Mouse (Mus musculus) frontal cortex, postnatal 14 days (tissue): ENCODE data around the gene Ehd2.
"Not testable (repeated sequence)": the region's sequence is repeated elsewhere in the genome, so short reads cannot be mapped to it uniquely, and the experiment has no call there.

Source experiments
- DNase-seq, 2 experiments: peaks; one replicate each; pipeline ENCODE4 v3.0.0; 2022; ENCODE audit warnings: low spot score in 2 of 2

Gene Ehd2

DNA sequence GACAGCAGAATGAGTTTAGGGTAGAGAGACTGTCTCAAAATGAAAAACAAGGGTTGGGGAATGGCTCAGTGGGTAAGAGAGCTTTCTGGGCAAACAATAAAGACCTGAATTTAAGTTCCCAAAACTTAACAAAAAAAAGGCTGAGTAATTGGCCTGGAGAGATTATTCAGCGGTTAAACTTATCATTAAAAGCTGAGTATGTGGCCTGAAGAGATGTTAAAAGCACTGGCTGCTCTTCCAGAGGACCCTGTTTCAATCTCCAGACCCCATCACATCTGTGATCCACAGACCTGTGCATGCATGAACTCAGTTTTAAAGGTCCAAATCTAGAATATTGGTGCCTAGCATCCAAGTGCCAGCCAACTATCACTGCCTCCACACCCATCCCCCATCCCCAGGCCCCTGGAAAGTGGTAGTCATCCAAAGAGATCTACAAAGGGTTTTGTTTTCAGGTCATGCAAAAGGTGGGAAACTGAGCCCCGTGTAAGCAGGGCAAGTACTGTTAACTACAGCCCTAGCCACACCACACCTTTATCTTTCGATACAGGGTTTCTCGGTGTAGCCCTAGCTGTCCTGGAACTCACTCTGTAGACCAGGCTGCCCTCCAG is 19.6 kb downstream of the Ehd2 start:
- DNase-seq, result no peak

DNA sequence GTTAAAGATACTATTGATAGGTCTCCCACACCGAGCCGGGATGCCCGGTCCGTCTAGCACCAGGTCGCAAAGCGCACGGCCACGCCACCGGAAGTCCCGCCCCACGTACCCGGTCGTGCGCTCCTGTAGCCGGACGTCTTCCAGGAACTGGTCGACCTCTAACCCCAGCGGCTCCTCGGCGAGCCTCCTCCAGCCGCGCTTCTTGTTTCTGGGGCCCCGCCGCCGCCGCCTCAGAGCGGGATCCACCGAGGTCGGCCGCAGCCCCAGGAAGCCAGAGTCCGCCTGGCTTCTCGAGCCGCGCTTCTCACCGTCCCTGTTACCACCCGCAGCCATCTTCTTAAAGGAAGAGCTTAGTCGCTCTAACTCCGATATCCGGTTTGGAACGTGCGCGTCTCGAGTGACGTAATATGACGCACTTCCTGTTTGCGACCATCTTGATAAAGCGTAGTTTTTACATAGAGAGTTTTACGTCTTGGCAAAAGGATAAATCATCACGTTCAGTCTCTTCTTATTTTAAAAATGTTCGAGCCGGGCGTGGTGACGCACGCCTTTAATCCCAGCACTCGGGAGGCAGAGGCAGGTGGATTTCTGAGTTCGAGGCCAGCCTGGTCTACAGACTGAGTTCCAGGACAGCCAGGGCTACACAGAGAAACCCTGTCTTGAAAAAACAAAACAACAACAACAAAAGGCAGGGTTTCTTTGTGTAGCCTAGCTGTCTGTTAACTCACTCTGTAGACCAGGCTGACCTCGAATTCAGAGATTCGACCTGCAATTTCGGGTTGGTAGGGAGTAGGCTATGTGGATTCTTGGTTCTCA is 21.4 kb downstream of the Ehd2 start, which contains the start of gene Nop53:
Nop53 (minus strand) TSS at position 354 of the 816 bp plus-strand sequence.
- peak; percentile 92 to 94 for DNase-seq

DNA sequence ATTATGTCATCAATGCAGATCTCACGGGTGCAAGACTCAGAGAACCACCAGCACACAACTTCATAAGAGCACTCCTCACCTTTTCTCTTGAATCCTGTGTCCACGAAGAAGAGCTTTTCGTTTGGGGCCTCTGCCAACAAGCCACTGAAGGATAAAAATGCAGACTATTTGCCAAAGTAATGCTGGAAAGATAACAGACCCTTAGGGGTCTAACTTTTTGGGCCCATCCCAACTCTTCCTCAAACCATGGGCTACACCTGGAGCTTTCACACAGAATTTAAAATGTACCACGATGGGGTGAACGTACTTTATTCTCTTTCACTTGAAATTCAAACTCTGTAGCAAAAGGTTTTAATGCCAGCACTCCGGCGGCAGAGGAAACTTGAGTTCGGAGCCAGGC is 22.2 kb downstream of the Ehd2 start:
- no peak for DNase-seq

DNA sequence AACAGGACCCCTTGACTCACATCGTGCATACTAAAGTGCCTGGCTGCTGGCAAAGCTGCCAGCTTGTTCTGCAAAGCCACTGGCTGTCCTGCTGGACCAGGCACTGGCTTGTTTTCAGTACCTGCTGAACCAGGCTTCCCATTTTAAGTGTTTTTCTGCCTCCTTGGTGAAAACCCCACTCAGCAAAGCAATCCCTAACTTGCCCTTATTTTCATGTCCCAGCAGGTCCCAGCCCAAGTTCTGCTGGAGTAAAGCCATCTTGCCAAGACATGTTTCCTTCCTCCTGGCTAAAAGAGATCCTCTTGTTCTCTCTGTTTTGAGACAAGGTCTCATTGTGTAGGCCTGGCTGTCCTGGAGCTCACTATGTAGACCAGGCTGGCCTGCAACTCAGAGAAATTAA is 23.1 kb downstream of the Ehd2 start:
- no peak for DNase-seq

DNA sequence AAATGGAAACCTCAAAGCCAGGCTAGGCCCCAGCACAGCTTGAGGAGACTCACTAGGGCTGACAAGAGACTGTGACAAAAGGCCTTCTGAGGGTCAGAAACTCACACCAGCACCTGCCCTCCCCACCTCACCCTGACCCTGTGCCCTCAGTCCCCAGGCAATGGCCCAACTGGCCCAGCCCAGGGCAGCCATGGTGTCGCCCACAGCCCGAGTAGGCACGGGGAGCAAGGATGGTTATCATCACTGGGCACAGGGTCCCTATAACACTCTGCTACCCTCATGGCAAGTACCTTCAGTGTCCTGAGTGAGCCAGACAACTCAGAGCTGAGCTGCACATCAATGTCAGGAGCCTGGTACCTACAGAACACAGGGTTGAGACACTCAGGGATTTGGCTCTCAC is 28.7 kb downstream of the Ehd2 start:
- DNase-seq, result no peak

DNA sequence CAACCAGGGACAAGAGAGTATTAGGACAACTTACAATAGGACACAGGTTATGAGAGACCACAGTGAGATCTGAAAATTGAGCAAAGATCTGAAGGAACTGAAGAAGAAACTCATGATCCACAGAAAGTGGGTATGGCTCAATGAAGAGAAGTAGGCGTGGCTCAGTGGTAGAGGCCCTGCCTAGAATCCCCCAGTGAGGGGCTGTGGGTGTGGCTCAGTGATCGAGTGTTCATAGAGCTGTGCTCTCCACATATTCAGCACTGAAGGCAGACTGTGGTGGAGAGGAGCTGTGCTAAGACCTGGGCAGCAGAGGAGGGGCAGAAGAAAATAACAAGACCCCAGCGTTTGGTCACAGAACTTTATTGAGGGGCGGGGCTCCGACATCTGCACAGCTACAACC is 29.9 kb downstream of the Ehd2 start:
- DNase-seq, result no peak

DNA sequence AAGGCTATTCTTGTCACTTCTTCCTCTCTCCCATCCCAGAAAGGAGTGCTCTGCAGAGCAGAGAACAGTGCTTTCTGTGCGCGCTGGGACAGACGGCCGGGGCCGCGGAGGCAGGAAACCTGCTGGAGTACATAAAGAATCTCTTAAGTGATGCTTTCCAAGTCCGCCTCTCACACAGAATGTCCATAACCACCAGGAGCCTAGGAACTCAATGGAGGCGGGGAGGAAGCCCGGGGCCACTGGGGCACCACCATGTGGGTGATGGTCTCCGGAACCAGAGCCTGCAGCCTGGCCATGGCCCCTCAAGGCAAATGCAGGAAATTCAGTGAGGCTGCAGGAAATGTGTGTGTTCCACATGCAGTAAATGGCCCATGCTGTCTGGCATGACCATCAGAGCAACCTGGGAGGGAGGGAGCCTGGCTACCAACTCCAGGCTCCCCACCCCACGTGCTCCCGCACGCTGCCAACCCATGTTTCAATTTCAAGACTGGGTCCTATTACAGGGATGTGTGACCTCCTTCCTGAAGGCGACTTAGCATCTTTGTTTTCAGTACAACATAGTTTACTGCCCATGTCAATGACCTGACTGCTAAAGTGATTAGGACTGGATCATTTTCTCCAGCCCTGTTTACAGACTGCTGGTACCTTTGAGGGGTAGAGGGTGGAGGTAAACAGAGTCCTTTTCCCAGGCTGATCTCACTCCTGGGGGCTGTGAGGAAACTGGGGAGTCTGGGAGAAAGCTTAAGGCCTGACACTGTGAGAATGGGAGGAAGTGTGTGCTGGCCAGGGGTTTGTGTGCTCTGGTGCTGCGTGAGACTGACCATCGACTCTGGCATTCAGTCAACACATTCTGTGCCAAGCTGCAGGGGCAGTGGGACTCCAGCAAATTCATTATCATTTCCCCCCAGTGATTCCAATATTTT is 33.7 kb downstream of the Ehd2 start:
- peak in 1 of 2 experiments; percentile 37 for DNase-seq

DNA sequence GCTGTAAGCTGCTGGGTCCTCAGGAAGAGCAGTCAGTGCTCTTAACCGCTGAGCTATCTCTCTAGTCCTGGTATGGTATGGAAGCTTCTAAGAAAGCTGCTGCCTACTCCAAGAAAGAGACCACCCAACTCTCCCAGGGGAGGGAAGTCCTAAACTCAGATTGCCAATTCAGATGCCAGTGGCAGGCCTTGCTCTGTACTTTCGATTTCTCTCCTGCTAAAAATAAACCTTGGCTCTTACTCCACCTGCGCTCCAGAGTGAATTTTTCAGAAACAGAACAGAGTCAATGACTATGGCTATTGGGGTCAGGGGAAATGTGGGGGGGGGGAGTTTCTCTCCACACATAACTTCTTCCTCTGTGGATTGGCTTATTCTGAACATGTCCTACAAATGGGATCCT is 35.7 kb downstream of the Ehd2 start:
- DNase-seq, result no peak

DNA sequence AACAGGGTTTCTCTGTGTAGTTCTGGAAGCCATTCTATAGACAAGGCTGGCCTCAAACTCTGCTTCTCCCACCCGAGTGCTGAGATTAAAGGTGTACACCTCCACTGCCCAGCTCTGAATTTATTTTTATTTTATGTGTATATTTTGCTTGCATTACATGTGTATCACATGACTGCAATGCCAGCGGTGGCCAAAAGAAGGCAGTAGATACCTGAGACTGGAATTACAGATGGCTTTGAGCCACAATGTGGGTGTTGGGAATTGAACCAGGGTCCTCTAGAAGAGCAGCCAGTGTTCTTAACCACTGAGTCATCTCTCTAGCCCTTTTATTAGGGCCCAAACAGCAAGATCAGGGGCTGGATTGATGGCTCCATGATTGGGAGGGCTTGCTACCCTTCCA is 36.8 kb downstream of the Ehd2 start:
- no peak for DNase-seq

DNA sequence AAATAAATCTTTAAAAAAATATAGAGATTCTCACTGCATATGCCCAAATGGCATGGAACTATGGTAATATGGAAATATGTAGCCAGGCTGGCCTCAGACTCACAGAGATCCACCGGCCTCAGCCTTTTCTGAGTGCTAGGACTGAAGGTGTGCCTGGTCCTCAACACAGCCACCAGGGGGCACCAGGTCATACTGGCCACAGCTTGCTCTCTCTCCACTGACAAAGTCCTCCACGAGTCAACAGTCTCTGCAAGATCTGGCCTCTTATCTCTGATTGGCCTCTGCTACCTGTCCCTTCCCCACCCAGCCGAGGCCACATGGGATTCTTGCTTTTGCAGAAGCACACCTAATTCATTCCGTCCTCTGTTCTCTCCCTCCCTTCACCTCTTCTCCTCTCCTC is 37.5 kb downstream of the Ehd2 start:
- DNase-seq, result no peak

DNA sequence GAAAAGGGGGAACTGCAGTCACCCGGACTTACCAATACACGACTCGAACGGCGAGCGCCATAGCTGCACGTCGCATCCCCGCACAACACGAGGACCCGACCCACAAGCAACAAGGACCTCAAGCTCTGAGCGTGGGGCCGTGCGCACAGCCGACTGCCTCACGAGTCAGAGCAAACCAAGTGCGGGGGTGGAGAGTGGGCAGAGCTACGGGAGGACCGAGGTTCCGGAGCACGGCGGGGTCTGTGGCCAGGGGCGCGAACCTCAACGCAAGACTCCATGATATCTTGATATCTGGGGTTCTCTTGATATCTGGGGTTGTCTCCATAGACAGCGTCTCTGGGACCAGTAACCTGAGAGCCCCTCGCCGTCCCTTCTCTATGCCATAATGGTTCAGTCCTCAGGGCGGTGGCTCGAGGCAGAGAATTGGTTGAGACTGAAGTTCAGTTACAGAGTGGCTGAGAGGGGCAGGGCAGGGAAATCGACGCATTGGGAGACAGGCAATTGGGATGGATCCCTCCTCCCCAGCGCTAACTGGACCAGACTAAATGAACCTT is 45.1 kb downstream of the Ehd2 start, which contains the start of gene Selenow:
Selenow (minus strand) TSS at position 183 of the 554 bp plus-strand sequence.
- DNase-seq, result peak; percentile 87 to 89

DNA sequence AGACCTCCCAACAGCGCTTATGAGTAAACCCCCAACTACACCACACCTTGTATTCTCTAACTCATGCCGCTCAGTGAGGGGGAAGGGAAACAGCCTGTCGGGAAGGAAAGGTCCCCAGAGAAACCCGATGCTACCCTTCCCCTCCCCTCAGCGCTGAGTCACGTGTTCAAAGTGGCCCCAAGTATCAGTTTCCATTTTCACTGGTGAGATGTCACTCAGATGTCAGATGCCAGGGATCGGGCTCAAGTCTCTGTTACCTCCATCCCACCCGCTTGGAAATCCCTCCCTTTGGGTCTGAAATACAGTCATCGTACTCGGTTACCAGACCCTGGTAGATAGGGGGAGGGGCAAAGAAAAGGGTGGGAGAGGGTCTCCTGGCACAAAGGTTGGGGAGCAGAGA is 45.6 kb downstream of the Ehd2 start:
- no peak for DNase-seq

DNA sequence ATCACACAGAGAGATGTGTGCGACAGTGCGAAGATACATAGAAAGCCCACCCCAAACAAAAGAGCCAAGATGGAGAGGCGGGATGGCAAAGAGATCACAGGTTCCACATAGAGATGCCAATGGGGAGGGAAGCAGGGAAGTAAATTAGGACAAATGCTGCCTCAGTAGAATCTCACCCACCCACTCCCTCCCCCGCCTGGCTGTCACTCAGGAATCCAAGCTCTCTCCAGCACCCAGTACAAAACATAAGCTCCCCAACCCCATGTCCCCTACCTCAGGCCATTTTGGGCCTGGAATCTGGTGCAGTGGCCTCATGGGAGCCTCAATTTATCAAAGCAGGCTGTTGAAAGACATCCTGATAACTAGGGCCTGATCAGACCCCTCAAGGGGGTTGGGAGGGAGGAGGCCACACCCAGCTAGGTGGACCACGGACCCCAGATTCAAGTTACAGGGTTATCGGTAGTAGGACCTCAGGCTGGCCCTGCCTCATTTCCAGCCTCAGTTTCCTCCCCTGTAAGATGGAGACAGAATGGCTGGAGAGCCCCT is 46.6 kb downstream of the Ehd2 start:
- no peak for DNase-seq

DNA sequence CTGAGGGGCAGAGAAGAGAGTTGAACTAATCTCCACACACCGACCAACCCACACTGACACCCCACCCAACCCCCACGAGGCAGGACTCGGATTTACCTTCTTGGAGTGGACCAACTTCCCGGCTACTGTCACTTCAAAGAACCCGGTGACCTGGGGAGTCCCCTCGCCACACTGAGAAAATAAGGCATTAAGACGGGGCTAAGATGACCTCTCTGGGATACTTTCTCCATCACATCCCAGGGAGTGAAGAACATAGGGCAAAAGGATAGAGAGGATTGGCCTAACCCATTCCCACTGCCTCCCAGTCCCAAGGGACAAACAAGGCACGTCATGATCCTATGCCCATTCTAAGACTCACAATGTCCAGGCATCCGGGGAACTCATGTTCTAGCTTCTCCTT is 47.4 kb downstream of the Ehd2 start:
- no peak for DNase-seq

DNA sequence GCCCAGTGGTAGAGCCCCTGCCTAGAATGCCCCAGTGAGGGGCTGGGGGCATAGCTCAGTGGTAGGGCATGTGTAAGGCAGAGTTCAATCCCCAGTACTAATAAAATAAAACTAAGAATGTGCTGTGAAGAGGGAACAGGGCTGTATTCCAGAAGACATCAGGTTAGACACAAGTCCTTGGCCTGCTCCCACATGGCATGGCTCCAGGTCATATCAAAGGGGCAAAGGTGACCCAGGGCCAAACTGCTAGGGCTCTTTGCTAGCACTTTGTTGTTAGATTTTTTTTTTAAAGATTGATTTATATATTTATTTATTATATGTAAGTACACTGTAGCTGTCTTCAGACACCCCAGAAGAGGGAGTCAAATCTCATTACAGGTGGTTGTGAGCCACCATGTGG is 49.0 kb downstream of the Ehd2 start:
- DNase-seq, result no peak

DNA sequence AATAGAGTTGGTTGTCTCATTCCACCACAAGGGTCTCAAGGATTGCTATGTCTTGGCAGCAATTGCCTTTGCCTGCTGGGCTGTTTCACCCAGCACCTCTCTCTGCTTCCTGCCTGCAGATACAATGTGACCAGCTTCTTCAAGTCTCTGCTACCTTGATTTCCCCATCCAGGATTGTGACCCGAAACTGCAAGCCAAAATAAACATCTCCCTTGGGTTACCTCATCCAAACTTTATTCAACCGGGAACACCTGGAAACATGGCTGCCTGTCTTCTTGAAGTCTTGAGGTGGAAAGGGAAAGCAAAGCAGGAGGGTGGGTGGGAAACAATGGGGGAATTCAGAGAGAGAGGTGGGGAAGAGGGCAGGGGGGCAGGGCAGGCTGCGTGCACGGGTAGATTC is 50.4 kb downstream of the Ehd2 start:
- no peak for DNase-seq

DNA sequence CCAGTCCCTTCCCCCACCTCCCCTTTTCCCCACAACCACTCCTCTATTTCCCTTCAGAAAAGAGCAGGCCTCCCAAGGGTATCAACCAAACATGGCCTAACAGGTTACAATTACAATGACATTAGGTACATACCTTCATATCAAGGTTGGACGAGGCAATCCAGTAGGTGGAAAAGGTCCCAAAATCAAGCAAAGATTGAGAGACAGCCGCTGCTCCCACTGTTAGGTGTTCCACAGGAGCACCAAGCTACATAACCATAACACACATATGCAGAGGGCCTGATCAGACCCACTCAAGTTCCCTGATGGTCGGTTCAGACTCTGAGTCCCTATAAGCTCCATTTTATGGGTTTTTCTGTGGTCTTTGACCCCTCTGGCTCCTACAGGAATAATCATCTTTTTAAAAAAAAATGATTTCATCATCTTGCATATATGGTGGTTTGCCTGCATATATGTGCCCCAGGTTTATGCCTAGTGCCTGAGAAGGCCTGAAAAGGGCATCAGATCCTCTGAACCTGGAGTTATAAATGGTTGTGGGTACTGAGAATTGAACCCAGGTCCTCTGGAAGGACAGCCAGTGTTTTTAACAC is 51.1 kb downstream of the Ehd2 start:
- DNase-seq, result no peak

DNA sequence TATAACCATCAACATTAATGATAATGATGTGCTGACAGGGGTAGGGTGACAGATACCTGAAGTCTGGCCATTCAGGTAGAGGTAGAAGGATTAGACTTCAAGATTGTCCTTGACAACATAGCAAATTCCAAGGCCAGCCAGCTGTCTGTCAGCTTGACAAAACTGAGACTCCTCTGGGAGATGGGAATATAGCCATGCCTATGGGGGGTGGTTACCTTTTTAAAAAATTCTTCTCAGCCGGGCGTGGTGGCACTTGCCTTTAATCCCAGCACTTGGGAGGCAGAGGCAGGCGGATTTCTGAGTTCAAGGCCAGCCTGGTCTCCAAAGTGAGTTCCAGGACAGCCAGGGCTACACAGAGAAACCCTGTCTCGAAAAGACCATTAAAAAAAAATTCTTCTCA is 51.7 kb downstream of the Ehd2 start:
- DNase-seq, result not testable (repeated sequence)

DNA sequence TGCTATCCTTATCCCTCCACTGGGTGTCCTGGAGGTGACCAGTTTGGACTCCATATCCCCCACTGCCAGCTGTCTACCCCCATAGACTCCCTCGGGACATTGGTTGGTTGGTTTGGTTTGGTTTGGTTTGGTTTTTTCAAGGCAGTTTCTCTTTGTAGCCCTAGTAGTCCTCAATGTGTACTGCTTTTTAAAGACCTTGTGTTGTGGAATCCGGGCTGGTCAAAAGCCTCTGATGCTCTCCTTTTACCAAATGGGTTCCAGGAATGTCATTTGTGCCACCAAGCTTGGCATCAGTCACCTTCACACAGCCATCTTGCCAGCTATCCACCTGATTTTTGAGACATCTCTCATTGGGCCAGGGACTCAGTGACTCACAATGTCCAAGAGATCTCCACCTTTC is 52.6 kb downstream of the Ehd2 start:
- no peak for DNase-seq

DNA sequence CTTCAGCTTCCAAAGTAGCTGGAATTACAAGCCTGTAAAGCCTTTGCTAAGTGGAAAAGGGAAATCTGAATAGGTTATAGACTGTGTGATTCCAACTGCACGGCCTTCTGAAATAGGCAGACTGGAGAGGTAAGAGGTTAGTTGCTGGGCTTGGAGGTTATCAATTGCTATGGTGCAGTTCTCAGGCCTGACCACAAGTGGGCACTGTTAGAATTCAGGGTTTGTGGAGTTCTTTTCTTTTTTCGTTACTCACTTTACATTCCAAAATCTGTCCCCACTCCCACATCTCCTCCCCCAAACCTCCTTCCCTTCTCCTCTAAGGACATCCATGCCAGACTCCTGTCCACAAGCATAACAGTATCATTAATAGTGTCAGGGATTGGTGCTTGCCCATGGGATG is 53.1 kb downstream of the Ehd2 start:
- DNase-seq, result no peak

DNA sequence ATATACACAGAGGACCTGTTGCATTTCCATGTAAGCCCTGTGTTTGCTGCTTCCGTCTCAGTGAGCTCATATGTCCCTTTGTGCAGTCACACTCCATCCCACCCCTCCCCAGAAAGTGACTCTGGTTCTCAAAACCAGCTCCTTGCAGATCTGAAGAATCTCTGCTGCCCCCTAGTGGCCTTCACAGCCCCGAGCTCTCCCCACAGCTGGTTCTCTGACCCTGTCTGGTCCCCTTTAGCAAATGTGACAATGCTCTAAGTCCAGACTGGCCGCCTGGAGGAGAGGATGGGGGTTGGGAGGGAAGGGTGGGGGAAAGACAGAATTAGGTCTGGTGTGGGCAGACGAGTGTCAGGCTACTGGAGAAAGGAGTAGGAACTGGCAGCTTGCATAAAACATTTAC is 55.2 kb downstream of the Ehd2 start:
- peak in 1 of 2 experiments; percentile 63 for DNase-seq
